Comparison of ENCODE assay signal across 8 mouse cellular contexts in genomic region chr7:45570103-45570741, GRCm38 (mm10). TPM values are rescaled to one million over a fixed set of nuclear protein-coding genes. Genes with fewer than 3 reads are reported as not detected.
DNase-seq lines count a peak whose midpoint lies in the region; ATAC-seq and TF ChIP-seq lines count a peak whose summit lies in the region.

Gene Bcat2, plus strand, starts transcription at chr7:45570153.

- H3K9me3 ChIP-seq in forebrain, embryonic 11.5 days (ENCODE audit: control insufficient read depth, low read length) = no peaks in the 10 kb centered on the region
- H3K9me3 ChIP-seq in heart, embryonic 14.5 days (ENCODE audit: control insufficient read depth, low read length) = no peaks in the 10 kb centered on the region
- H3K9me3 ChIP-seq in liver, embryonic 11.5 days (ENCODE audit: control insufficient read depth, low read length) = no peaks in the 10 kb centered on the region

- H3K79me2 ChIP-seq in myocyte (ENCODE audit: control insufficient read depth, insufficient read depth) = peaks cover 5% of the 10 kb centered on the region

- H3K4me1 ChIP-seq in forebrain, embryonic 11.5 days (replicated peaks; ENCODE audit: control insufficient read depth, insufficient read depth, low read length) = peaks cover 7% of the 10 kb centered on the region; the same call in 1 of the 2 replicates
- peaks cover 25 to 31% of the 10 kb centered on the region in 2 experiments for H3K4me1 ChIP-seq in heart, embryonic 14.5 days (ENCODE audit: control insufficient read depth in 2 of 2, insufficient read depth in 2 of 2, low read length in 2 of 2)
- H3K4me1 ChIP-seq in liver, embryonic 11.5 days (replicated peaks; ENCODE audit: control insufficient read depth, insufficient read depth, low read length) = peaks cover 54% of the 10 kb centered on the region

- H3K36me3 ChIP-seq in forebrain, embryonic 11.5 days (ENCODE audit: control insufficient read depth, insufficient read depth, low read length) = no peaks in the 10 kb centered on the region; the same call in 1 of the 2 replicates
- H3K36me3 ChIP-seq in heart, embryonic 14.5 days (ENCODE audit: control insufficient read depth, insufficient read depth, low read length) = no peaks in the 10 kb centered on the region
- H3K36me3 ChIP-seq in liver, embryonic 11.5 days (ENCODE audit: control insufficient read depth, insufficient read depth, low read length) = peaks cover 2% of the 10 kb centered on the region
- no peaks in the 10 kb centered on the region for H3K36me3 ChIP-seq in myocyte (ENCODE audit: control insufficient read depth, insufficient read depth)

- WGBS in forebrain, embryonic 11.5 days = under 1% methylated on average over 42 of the region's 42 CpGs
- 1% methylated on average over 42 of the region's 42 CpGs for WGBS in heart, embryonic 14.5 days
- under 1% methylated on average over 42 of the region's 42 CpGs for WGBS in liver, embryonic 11.5 days

- no peaks in the 10 kb centered on the region for H3K27me3 ChIP-seq in forebrain, embryonic 11.5 days (ENCODE audit: control insufficient read depth, insufficient read depth, low read length)
- H3K27me3 ChIP-seq in heart, embryonic 14.5 days (ENCODE audit: control insufficient read depth, insufficient read depth, low read length) = no peaks in the 10 kb centered on the region
- no peaks in the 10 kb centered on the region for H3K27me3 ChIP-seq in liver, embryonic 11.5 days (replicated peaks; ENCODE audit: control insufficient read depth, insufficient read depth, low read length)
- H3K27me3 ChIP-seq in myocyte (ENCODE audit: control insufficient read depth, insufficient read depth, insufficient read length) = no peaks in the 10 kb centered on the region

- ATAC-seq in forebrain, embryonic 11.5 days (replicated peaks; ENCODE audit: low FRiP score) = peak; percentile 75
- peak; percentile 69 for ATAC-seq in heart, embryonic 14.5 days (ENCODE audit: insufficient number of reproducible peaks, insufficient read depth, low FRiP score, low read depth)
- peak; percentile 58 for ATAC-seq in liver, embryonic 11.5 days (replicated peaks; ENCODE audit: low FRiP score)

- DNase-seq in CD8-positive naive resting alpha-beta T cell, adult 2 months (ENCODE audit: low read depth in 2 of 2, low spot score in 2 of 2) = peak; percentile 39 to 58
- peak; percentile 73 for DNase-seq in c-Kit-positive CD71-positive TER-119-negative erythroid progenitor cells, embryonic 14.5 days (ENCODE audit: low read depth)
- DNase-seq in forebrain, embryonic 11.5 days (ENCODE audit: low spot score) = peak; percentile 86
- peak; percentile 83 for DNase-seq in kidney, postnatal 10 days
- peak; percentile 81 for DNase-seq in liver, embryonic 11.5 days (ENCODE audit: low spot score)
- DNase-seq in spleen, postnatal 4 days (ENCODE audit: low spot score in 2 of 2) = peak; percentile 81 to 89

- peak within 1 kb of the TSS; percentile 66 for H3K4me2 ChIP-seq in forebrain, embryonic 11.5 days (ENCODE audit: low read depth, low read length, severe bottlenecking)
- peak within 1 kb of the TSS; percentile 81 for H3K4me2 ChIP-seq in heart, embryonic 14.5 days (ENCODE audit: low read length)
- peak within 1 kb of the TSS; percentile 79 for H3K4me2 ChIP-seq in liver, embryonic 11.5 days
- H3K4me2 ChIP-seq in myocyte (ENCODE audit: low read depth) = peak within 1 kb of the TSS; percentile 70

- peak within 1 kb of the TSS; percentile 44 for H3K27ac ChIP-seq in forebrain, embryonic 11.5 days (ENCODE audit: low read depth, low read length)
- peak within 1 kb of the TSS; percentile 71 to 89 for H3K27ac ChIP-seq in heart, embryonic 14.5 days (replicated peaks in 1 of 2; ENCODE audit: control insufficient read depth in 1 of 2, insufficient read depth in 1 of 2, low read depth in 2 of 2, low read length in 2 of 2)
- peak within 1 kb of the TSS; percentile 95 for H3K27ac ChIP-seq in liver, embryonic 11.5 days (ENCODE audit: low read depth, low read length)

- H3ac ChIP-seq in myocyte (ENCODE audit: control insufficient read depth, insufficient read length) = peak within 1 kb of the TSS; percentile 65

- peak within 1 kb of the TSS; percentile 53 for H3K4me3 ChIP-seq in forebrain, embryonic 11.5 days (ENCODE audit: low read depth, low read length)
- peak within 1 kb of the TSS; percentile 76 to 81 for H3K4me3 ChIP-seq in heart, embryonic 14.5 days (ENCODE audit: control insufficient read depth in 1 of 2, insufficient read depth in 1 of 2, low read depth in 1 of 2, low read length in 2 of 2)
- H3K4me3 ChIP-seq in liver, embryonic 11.5 days (ENCODE audit: low read depth, low read length) = peak within 1 kb of the TSS; percentile 81
- peak within 1 kb of the TSS; percentile 46 for H3K4me3 ChIP-seq in myocyte

- peak; percentile 77 for TF ChIP-seq POLR2A in myocyte (IDR thresholded peaks at IDR 0.05; ENCODE audit: insufficient read length, low read depth)

- peak within 1 kb of the TSS; percentile 81 for H3K9ac ChIP-seq in forebrain, embryonic 11.5 days (ENCODE audit: low read length)
- H3K9ac ChIP-seq in heart, embryonic 14.5 days (ENCODE audit: low read length) = peak within 1 kb of the TSS; percentile 89
- H3K9ac ChIP-seq in liver, embryonic 11.5 days (ENCODE audit: low read depth, low read length) = peak within 1 kb of the TSS; percentile 90

TF ChIP-seq in myocyte, 11 proteins besides CTCF, POLR2A, EP300 and RAD21:
- TF ChIP-seq USF1 (IDR thresholded peaks at IDR 0.05; ENCODE audit: low read depth) (no peak), MYOD1 (IDR thresholded peaks at IDR 0.05; ENCODE audit: control insufficient read depth in 1 of 3, insufficient read length in 2 of 3, low read depth in 2 of 3) (peak in 2 of 3 experiments; percentile 55 to 90), REST (IDR thresholded peaks at IDR 0.05; ENCODE audit: insufficient read depth, insufficient read length) (no peak), POLR2AphosphoS2 (IDR thresholded peaks at IDR 0.05; ENCODE audit: insufficient read length, low read depth) (peak; percentile 80), MAX (IDR thresholded peaks at IDR 0.05; ENCODE audit: low read depth) (no peak), MYOG (IDR thresholded peaks at IDR 0.05; ENCODE audit: control insufficient read depth in 1 of 3, insufficient read depth in 1 of 3, insufficient read length in 2 of 3, low read depth in 2 of 3) (peak in 2 of 3 experiments; percentile 44 to 79), TCF12 (IDR thresholded peaks at IDR 0.05; ENCODE audit: insufficient read depth, poor library complexity, severe bottlenecking) (no peak), CEBPB (IDR thresholded peaks at IDR 0.05; ENCODE audit: insufficient read depth, poor library complexity, severe bottlenecking) (no peak), TCF3 (IDR thresholded peaks at IDR 0.05; ENCODE audit: insufficient read length, low read depth) (no peak), SRF (IDR thresholded peaks at IDR 0.05; ENCODE audit: control insufficient read depth, insufficient read length, low read depth) (no peak), E2F4 (IDR thresholded peaks at IDR 0.05; ENCODE audit: insufficient read depth) (no peak)

RNA-seq across cellular contexts. Expression of gene Bcat2, which starts in this region (rescaled TPM):
- 24.8 and 25.7 TPM in 2 replicates for polyA plus RNA-seq in forebrain, embryonic 11.5 days (2014; fragmentation: Nextera tagmentation; extraction: Ambion mirVana)
- 66.0 and 72.0 TPM in 2 replicates for polyA plus RNA-seq in heart, embryonic 14.5 days (2014; fragmentation: Nextera tagmentation; extraction: Ambion mirVana)
- polyA plus RNA-seq in liver, embryonic 11.5 days (2014; fragmentation: Nextera tagmentation; extraction: Ambion mirVana) = 84.7 and 90.1 TPM in 2 replicates
- polyA plus RNA-seq in myocyte (2012; fragmentation: generic; extraction: Trizol) = 54.1 TPM

Comparison
In these comparisons a context has a peak if more than half of its experiments do, and no peak if none do; other contexts are left out.
1. Peak in every context shown above with its lines: DNase-seq, ATAC-seq, H3K4me3 ChIP-seq and H3K27ac ChIP-seq.
2. H3K27ac ChIP-seq: peak in every context shown above with its lines; median percentile 95 in liver, embryonic 11.5 days; 80 in heart, embryonic 14.5 days; 44 in forebrain, embryonic 11.5 days.